Mouse (Mus musculus): Measurements from ENCODE around the gene Crat.

DNA sequence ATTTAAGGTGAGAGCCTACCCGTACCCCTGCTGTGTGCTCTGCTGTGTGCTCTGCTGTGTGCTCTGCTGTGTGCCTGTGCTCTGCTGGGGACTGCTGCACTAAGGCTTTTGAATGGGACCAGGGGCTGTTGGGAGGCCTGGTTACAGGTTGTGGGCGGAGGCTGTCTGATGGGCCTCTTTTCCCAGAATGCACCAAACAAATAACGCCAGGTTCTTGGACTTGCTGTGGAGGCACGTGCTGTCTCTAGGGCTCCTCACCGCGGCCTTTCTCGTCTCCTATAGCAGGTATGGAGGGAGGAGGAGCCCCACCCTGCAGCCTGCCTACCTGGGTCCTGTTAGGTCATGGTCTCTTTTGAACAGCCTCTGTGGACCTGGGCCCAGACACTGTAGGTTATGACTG lies 19.4 kb downstream of the Crat start:
- TF ChIP-seq CTCF (IDR thresholded peaks at IDR 0.05; ENCODE audit: low read depth) (peak; percentile 24; the same call in 1 of the 2 replicates), EP300 (optimal IDR thresholded peaks at IDR 0.05) (no peak)
